Mouse (Mus musculus) mature B cell (primary cell): Measurements from ENCODE around the gene Mybbp1a.

Experiments used
- in situ Hi-C: fragments of 300-500 bp; cut with MboI; formaldehyde crosslinking; loops from 2 replicates; pipeline ENCODE4 v1.14.3; 2019

The Mybbp1a gene

GRCm38 (mm10) chr11:72477653-72478052, 36.5 kb downstream of the Mybbp1a start:
- in situ Hi-C loops = no loop called here

GRCm38 (mm10) chr11:72478228-72478627, 37.1 kb downstream of the Mybbp1a start:
- in situ Hi-C loops = no loop called here

GRCm38 (mm10) chr11:72479499-72479898, 38.3 kb downstream of the Mybbp1a start:
- in situ Hi-C loops = no loop called here

GRCm38 (mm10) chr11:72481313-72481712, 40.2 kb downstream of the Mybbp1a start:
- in situ Hi-C loops = no loop called here

- in situ Hi-C loops = no loop called here
These were observed 40.8 kb downstream of the Mybbp1a start for GRCm38 (mm10) chr11:72481952-72482351.

GRCm38 (mm10) chr11:72484549-72484948, 43.4 kb downstream of the Mybbp1a start:
- in situ Hi-C loops = no loop called here

- in situ Hi-C loops = no loop called here
These were observed 44.0 kb downstream of the Mybbp1a start for GRCm38 (mm10) chr11:72485157-72485556.

- in situ Hi-C loops = no loop called here
These were observed 44.8 kb downstream of the Mybbp1a start for GRCm38 (mm10) chr11:72485960-72486359.

- in situ Hi-C loops = no loop called here
These were observed 46.0 kb downstream of the Mybbp1a start for GRCm38 (mm10) chr11:72487171-72487570.

- in situ Hi-C loops = no loop called here
These were observed 46.6 kb downstream of the Mybbp1a start for GRCm38 (mm10) chr11:72487739-72488138.

GRCm38 (mm10) chr11:72488753-72489271, 47.7 kb downstream of the Mybbp1a start:
- in situ Hi-C loops = no loop called here

- in situ Hi-C loops = no loop called here
These were observed 48.2 kb downstream of the Mybbp1a start for GRCm38 (mm10) chr11:72489397-72489796.

GRCm38 (mm10) chr11:72489881-72490301, 48.7 kb downstream of the Mybbp1a start, which contains the start of gene Spns2:
Gene Spns2 (minus strand): TSS chr11:72489904.
- in situ Hi-C loops = loop anchor here (10.0 kb wide), 1 partner anchor 55 kb away; no protein-coding TSS in a partner anchor

- in situ Hi-C loops = loop anchor here (10.0 kb wide), 1 partner anchor 53 kb away; no protein-coding TSS in a partner anchor
These were observed 50.2 kb downstream of the Mybbp1a start for GRCm38 (mm10) chr11:72491130-72491960.

- in situ Hi-C loops = loop anchor here (10.0 kb wide), 1 partner anchor 50 kb away; no protein-coding TSS in a partner anchor
These were observed 53.2 kb downstream of the Mybbp1a start for GRCm38 (mm10) chr11:72494046-72494988.

- in situ Hi-C loops = loop anchor here (10.0 kb wide), 1 partner anchor 49 kb away; no protein-coding TSS in a partner anchor
These were observed 54.9 kb downstream of the Mybbp1a start for GRCm38 (mm10) chr11:72496066-72496465.

- in situ Hi-C loops = loop anchor here (10.0 kb wide), 1 partner anchor 48 kb away; no protein-coding TSS in a partner anchor
These were observed 55.6 kb downstream of the Mybbp1a start for GRCm38 (mm10) chr11:72496775-72497174.

- in situ Hi-C loops = loop anchor here (10.0 kb wide), 1 partner anchor 47 kb away; no protein-coding TSS in a partner anchor
These were observed 56.2 kb downstream of the Mybbp1a start for GRCm38 (mm10) chr11:72497367-72497766.

GRCm38 (mm10) chr11:72500139-72500538, 59.0 kb downstream of the Mybbp1a start:
- in situ Hi-C loops = no loop called here
